Mouse (Mus musculus): ENCODE results near the gene Apopt1. TPM values are rescaled to one million over a fixed set of nuclear protein-coding genes. Genes with fewer than 3 reads are reported as not detected.

Gene Apopt1
- polyA plus RNA-seq, 1 experiment: 363 TPM

DNA sequence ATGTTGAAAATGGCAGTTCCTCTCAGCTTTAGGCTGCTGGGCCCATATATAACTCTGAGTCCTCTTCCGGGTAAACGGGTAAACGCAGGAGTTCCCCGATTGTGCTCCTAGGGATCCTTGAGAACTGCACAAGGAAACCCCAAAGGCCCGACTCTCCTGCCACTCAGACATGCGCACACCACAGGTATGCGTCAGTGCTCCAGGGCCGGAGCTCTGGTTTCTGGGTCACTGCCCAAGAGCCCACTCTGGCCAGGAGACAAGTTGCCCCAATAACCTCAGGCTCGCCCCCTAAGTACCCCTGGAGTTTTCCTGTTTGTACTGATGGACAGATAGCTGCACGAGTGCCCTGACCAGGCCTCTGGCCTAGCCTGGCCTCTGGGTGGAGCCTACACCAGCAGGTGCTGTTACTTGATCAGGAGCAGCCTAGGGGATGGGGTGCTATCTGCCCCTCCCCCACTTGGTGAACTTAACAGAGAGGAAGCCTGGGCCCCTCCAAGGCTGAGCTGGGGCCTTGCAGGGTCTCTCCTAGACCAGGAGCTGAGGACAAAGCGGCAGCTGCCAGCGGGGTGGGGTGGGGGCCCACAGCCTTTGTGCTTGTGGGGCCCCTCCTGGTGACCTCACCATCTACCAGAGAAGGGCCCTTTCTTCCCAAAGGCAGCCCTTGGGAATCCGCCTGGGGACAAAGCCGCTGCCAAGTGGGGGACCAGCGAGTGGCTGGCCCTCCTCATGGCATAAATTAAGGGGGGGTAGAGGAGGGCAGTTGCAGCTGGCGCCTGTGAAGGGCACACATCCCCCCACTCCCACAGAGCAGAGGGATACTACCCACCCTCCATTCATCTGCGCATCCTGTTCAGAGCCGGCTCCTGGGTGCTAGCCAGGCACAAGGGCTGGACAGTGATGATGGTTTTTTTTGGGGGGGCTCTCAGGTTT is 19.5 kb upstream of the Apopt1 start:
- no peak for TF ChIP-seq GATA1 (IDR thresholded peaks at IDR 0.05; ENCODE audit: low read length)

DNA sequence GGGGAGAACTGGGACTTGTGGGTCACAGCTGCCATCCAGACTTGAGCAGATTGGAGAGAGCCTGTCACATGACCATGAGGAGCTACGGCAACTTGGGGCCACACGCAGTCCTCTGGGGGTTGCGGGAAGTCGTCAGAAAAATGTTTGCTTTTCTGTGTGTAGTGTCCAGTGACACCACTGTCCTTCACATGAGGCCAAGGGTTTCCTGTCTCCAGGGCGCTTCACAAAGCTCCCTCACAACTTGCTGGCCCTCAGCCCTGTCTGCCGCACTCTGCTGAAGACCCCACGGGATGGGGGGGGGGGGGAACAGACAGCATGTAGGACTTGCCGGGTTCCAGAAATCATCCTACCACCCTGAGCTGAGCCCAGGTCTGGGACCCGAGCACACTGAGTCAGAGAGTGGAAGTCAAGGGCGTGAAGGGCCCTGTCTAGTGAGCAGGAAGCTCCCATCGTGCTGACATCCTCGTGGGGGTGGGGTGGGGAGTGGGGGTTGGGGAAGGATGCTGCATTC is 18.7 kb upstream of the Apopt1 start:
- no peak for TF ChIP-seq GATA1 (IDR thresholded peaks at IDR 0.05; ENCODE audit: low read length)

DNA sequence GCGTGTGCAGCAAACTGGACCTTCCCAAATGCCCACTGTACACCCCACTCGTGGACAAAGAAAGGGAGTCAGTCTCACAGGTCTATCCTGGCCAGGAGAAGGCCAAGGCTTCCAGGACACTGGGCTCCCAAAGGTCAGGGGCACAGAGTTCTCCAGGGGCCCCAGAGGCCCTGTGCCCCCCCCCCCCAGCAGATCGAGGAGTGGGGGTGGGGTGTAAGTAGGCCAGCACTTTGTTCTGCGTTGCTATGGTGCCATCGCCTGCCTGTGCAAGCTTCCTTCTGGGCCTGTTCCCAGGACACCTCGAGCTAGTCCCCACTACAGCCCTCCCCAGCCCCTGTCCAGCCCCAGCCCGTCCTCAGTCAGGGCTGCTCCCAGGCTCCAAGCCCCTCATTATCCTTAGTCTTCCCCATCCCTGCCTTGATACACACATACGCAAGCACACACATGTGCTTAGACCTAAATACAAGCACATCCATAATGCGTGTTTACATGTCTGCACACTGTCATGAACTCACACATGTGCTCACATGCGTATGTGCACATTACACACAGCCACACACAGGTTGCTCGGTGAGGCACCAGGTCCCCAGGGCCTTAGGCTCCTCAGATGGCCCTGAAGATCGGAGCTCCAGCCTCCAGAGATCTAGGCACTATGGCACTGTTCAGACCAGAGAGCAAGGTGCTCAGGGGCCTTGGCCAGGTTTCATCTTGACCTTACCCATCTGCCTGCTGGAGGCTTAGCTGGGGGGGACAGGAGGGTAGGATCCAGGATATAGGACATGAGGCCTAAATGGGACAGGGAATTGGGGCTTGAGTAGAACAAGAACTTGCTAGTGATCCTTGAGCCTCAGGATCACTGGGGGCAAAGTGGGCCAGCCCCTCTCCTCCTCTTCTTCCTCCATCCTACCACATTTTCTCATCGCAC is 17.9 kb upstream of the Apopt1 start:
- no peak for TF ChIP-seq GATA1 (IDR thresholded peaks at IDR 0.05; ENCODE audit: low read length)

DNA sequence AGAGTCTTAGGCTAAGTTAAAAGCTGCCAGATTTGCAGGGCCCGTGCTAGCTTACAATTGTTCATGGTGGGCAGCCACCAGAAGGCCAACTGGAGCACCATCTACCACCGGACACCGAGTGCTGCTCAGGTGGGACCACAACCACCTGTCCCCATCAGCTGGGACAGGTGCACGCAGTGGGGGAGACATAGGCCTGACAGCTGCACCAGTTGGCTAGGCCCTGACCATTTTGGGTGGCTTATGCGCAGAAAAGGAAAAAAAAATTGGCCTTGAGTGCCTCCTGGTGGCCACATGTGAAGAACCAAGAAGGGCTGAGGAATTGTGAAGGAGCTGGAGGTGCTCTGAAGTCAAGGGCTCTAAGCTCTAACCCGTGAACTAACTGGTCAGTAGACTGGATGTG is 16.8 kb upstream of the Apopt1 start:
- TF ChIP-seq GATA1 (IDR thresholded peaks at IDR 0.05; ENCODE audit: low read length): no peak

DNA sequence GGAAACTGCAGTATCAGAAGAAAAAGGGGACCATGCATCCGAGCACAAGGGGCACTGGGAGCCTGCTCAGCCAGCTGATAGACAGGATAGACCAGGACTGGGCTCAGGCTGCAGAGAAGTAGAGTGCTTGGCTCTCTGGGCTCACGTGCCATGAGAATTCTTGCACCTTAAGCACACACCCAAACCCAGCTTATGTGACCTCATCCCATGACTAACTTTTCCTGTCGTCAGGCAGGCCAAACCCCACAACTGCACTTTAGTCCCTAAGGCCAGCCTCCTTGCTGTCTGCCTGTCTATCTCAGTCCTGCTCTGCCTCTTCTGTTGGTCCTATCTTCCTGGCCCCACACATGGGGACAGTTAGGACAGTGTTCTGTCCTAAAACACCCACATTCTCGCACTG is 15.4 kb upstream of the Apopt1 start:
- no peak for TF ChIP-seq GATA1 (IDR thresholded peaks at IDR 0.05; ENCODE audit: low read length)

DNA sequence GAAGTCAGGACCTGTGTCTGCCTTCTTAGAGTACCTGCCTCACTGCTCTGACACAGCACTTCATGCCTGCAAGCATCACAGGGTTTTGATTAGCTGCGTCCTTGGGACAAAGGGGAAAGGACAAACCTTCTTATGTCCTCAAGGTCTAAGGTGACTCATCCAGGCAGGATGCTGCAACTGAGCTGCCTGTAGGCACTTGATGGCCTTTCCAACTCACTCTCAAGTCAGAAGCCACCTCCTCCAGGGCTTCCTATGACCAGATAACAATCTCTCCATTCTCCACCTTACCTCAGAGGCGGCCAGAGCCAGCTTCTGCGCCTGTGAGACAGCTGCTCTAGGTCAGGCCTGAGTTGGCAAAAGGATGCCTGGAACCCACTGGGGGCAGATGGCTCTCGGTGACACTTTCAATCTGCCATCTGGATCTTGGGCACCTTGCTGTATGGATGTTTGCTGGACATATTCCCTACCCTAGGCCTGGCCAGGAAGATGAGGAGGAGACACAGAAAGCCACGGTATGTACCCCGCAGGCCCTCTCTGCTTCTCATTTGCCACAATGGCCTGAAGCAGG is 14.6 kb upstream of the Apopt1 start:
- TF ChIP-seq GATA1 (IDR thresholded peaks at IDR 0.05; ENCODE audit: low read length): no peak

DNA sequence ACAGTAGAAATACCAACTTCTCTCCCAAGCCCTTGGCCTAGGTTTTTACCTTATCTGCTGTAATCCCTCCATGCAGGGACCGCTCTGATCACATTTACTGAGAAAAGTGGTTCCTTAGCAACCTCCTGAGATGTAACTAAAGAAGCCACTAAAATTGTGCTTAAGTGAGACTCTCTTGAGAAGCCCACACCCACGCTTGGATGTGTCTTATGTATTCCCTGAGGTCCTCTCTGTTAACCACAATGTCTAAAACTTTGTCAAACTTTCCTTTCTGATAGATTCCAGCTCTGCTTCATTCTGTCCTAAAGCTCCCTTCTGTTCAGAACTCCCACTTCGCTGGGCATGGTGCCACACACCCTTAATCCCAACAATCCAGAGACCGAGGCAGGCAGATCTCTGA is 13.5 kb upstream of the Apopt1 start:
- TF ChIP-seq GATA1 (IDR thresholded peaks at IDR 0.05; ENCODE audit: low read length): no peak

DNA sequence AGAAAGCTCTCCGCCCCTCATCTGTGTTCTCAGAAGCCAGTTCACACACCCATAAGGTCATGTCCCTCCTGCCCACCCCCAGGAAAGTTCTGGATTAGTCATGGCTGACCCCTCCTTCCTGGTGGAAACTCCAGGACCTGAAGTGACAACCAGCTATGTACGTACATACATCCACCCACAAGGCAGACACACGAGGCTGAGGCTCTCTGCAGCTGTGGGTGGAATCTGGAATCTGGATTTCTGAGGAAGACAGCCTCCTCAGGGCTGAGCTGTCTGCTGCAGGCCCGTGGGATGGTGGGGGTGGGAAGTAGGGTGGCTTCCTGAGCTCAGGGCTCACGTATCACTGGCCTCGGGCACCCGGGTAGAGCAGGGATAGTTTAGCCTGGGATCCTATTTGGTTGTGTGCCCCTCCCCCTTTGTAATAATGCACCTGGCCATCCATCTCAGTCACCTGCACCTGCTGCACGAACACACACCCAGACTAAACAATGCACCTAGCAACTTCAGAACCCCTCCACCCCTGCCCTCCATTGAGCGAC is 12.1 kb upstream of the Apopt1 start:
- no peak for TF ChIP-seq GATA1 (IDR thresholded peaks at IDR 0.05; ENCODE audit: low read length)

DNA sequence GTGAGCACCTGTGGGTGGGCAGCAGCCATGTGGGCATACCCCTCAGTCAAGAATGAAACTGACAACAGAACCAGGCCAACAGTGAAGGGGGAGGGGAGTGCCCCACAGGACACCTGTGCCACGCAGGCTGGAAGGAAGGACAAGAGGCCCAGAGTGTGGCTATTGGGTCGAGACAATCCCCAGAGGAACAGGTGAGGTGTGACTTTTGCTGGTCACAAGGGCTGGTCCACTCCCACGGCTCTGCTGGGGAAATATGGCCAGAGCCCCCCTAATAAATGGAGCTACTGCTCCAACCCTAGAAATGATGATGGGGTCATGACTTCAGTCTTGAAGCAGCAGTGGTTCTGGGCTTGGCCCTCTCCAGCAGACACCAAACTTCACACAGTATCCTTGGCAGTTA is 9.8 kb upstream of the Apopt1 start:
- TF ChIP-seq GATA1 (IDR thresholded peaks at IDR 0.05; ENCODE audit: low read length): no peak

DNA sequence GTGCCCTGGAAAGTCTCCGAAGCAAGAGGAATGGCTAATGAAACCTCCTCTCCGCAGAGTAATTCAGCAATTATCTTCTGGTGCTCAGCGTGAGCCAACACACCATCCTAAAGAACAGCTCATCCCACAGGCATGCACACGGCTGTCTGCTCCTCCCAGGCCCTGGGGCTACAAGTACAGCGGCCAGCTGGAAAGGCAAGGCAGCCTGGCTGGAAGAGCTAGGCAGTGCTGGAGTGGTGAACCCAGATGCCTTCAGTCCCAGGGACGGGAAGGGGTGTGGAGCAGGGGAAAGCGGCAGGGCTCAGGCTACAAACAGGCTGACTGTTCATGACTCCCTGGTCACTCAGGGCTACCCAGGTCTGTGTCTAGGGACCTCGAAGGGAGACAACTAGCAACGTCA is 8.5 kb upstream of the Apopt1 start:
- TF ChIP-seq GATA1 (IDR thresholded peaks at IDR 0.05; ENCODE audit: low read length): no peak

DNA sequence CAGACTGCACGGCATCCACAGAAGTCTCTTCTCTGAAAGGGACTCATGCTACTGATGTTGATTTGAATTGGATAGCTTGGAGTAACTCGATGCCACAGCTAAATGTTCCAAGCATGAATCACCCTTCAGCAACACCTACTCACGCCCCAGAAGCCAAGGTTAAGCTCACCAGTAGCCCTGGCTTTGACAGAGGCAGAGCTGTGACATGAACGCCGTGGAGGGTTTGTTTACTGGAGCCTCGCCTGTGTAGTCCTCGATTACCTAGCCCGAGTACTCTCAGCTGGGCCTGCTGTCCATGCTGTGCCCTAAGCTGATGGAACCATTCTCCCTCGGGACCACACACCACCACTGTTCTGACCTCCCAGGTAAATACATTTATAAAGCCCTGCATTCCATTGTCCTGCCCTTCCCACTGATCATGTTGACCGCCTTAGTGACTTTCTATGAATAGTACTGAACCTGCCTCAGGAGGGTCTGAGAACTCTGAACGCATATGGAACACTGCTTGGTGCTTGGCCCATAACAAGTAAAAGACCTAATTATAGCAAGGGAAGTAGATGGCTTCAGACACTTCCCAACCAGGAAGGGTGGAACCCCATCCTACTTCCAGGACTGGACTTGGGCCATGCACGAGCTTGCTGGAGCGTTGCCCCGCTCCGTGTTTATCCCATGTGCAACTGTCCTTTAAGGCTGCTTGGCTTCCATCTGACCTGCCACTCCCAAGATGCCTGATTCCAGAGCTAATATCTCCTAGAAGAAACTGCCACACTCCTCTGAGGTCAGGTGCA is 7.7 kb upstream of the Apopt1 start:
- TF ChIP-seq GATA1 (IDR thresholded peaks at IDR 0.05; ENCODE audit: low read length): no peak

DNA sequence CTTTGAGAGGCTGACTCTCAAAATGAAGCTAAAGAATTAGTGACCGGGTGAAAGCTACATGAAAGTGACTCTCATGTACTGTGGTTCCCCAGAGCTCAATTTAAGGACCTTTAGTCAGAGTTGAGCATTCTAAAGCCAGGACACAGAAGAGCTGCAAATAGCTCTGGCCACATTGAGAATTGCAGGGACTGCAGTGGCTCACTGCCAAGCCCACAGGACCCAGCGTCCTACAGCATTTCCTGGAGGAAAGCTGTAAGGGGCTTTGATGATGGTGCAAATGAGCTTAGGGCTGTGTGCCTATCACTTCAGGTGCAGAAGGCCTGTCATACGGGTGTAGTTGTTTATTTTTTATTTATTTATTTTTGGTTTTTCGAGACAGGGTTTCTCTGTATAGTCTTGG is 4.9 kb upstream of the Apopt1 start:
- TF ChIP-seq GATA1 (IDR thresholded peaks at IDR 0.05; ENCODE audit: low read length): no peak

DNA sequence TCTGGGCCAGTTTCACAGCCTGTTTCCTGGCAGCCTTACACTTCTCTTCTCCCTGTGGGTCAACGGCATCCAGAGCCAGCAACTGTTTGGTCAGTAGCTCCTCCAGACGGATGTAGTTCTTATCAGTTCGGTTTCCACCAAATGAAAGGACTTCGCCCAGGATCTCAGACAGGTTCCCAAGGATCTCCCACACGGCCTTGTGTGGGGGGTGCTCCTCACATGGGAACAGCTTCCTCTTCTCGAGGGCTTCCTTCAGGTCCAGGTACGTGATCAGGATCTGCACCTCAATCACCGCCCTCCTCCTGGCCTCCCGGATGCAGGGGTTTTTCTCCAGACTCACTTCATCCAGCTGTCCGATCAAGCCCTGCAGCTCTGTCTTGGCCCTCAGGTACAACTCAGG is 3.0 kb upstream of the Apopt1 start:
- no peak for TF ChIP-seq GATA1 (IDR thresholded peaks at IDR 0.05; ENCODE audit: low read length)

DNA sequence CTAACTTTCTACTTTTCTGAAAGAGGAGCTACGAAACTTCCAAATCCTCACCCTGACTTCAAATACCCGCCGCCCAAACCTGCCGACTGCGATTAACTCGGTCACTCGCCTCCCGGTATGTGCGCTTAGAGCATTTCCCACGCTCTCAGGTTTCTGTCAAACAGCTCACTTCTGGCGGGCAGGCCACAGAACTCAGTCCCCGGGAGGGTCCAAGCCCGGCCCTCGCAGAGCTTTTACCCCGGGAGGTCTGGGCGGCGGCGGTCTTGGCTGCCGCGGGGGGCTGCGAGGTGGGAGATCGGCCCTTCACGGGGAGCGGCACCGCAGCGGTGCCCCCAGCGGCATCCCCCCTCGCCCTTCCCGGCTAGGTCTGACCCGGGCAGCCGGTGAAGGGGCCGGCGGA is 585 bp upstream of the Apopt1 start:
- TF ChIP-seq GATA1 (IDR thresholded peaks at IDR 0.05; ENCODE audit: low read length): no peak

DNA sequence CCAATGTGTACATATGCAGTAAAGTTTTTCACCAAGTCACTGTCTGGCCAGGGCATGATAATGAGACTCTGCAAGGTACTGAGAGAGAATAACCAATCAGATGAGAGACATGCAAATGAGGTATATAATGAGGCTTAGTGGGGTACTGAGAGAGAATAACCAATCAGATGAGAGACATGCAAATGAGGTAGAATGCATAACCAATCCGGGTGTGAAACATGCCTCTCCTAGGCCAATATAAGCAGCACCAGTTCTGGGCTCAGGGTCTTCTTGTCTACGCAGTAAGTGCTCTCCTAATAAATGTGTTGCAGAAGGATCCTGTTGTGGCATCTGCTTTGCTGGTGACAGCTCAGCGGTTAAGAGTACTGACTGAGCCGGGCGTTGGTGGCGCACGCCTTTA is 3.4 kb downstream of the Apopt1 start:
- no peak for TF ChIP-seq GATA1 (IDR thresholded peaks at IDR 0.05; ENCODE audit: low read length)

Data from G1E-ER4 (cell line).